Mouse (Mus musculus) hindbrain, postnatal 0 days (tissue): ENCODE data around the gene Adra1d. TPM values are rescaled to one million over a fixed set of nuclear protein-coding genes. Genes with fewer than 3 reads are reported as not detected.
A peak's percentile ranks its signal among the peaks of the same experiment; 100 is the strongest.

Experiments
- ATAC-seq: fragments of 200-750 bp; cut with Nextera tagmentation; 2 replicates; pipeline ENCODE4 v1.8.0; 2017; ENCODE audit warnings: mild to moderate bottlenecking, moderate TSS enrichment, moderate library complexity
- DNase-seq: peaks from one replicate; pipeline ENCODE4 v3.0.0-alpha.2; 2015; ENCODE audit warnings: low spot score
- H3K27ac ChIP-seq: fragments of 300-500 bp; sonication (generic); 2 replicates; pipeline ENCODE4 v1.5.1; 2014; ENCODE audit warnings: mild to moderate bottlenecking
- H3K27me3 ChIP-seq: fragments of 300-500 bp; sonication (generic); 2 replicates; pipeline ENCODE4 v1.6.1; 2014; ENCODE audit warnings: low read length, mixed read lengths; ENCODE audit not compliant: insufficient read depth
- H3K36me3 ChIP-seq: fragments of 300-500 bp; sonication (generic); 2 replicates; pipeline ENCODE4 v1.6.1; 2014; ENCODE audit warnings: low read length, mixed read lengths; ENCODE audit not compliant: insufficient read depth
- H3K4me1 ChIP-seq: fragments of 300-500 bp; sonication (generic); 2 replicates; pipeline ENCODE4 v1.6.1; 2014; ENCODE audit warnings: antibody characterized with exemption, low read length, mixed read lengths; ENCODE audit not compliant: insufficient read depth
- H3K4me2 ChIP-seq: fragments of 300-500 bp; sonication (generic); 2 replicates; pipeline ENCODE4 v1.6.1; 2014; ENCODE audit warnings: low read depth, mild to moderate bottlenecking, low read length, moderate library complexity, mixed read lengths
- H3K4me3 ChIP-seq: fragments of 300-500 bp; sonication (generic); 2 replicates; pipeline ENCODE4 v1.5.1; 2014; ENCODE audit warnings: low read length
- H3K9ac ChIP-seq: fragments of 300-500 bp; sonication (generic); replicated peaks from 2 replicates; pipeline ENCODE4 v1.6.1; 2014; ENCODE audit warnings: mild to moderate bottlenecking, low read length, moderate library complexity, mixed read lengths
- H3K9me3 ChIP-seq: fragments of 300-500 bp; sonication (generic); 2 replicates; pipeline ENCODE4 v1.6.1; 2016; ENCODE audit warnings: low read length, mixed read lengths
- CTCF ChIP-seq: IDR thresholded peaks from 2 replicates; pipeline ENCODE4 v1.5.1; 2016; ENCODE audit warnings: antibody characterized with exemption, control low read depth, low read depth
- WGBS: fragments of 180-500 bp; shearing (Covaris S2); extraction: QIAGEN DNeasy Blood & Tissue Kit; methylation state at CpG from one replicate; pipeline ENCODE4 v1.1.7; 2014; 5-methylcytosine and 5-hydroxymethylcytosine counted together
- polyA plus RNA-seq: library from polyadenylated mRNA; unstranded; fragments of >200 nt; fragmentation: Nextera tagmentation; extraction: Ambion mirVana; gene quantifications from 2 replicates; pipeline ENCODE4 v1.2.1, GENCODE M21; 2015
- total RNA-seq: library from RNA; depleted of rRNA; stranded (reverse); fragments of >200 nt; gene quantifications from 2 replicates; pipeline ENCODE4 v1.2.3, GENCODE M21; 2014

Adra1d gene
- total and polyA plus RNA-seq, 2 experiments from 2014 or later: 0.84 to 5.1 TPM

DNA sequence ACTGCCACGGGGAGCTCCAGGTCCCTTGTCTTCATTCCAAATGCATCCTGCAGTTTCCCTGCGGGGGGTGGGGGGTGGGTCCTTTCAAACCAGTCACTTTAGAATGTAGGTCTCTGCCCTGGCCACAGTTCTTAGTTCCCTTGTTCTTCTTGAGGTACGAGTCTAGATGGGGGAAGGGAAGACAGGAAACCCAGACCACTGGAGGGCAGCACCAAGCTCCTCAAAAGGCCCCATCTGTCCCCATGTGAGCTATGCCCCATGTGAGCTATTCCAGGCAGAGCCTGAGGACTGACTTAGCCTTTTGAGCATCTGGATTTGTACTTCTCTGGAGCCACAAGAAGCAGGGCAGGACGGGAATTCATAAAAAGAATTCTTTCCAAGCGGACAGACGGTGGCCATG lies 19.6 kb downstream of the Adra1d start:
- Histone ChIP-seq H3K4me2 (no peak overlapping the region), H3K9ac (no peak overlapping the region), H3K4me3 (no peak overlapping the region), H3K9me3 (no peaks in the 10 kb centered on the region), H3K4me1 (peaks cover 4% of the 10 kb centered on the region), H3K27ac (no peak overlapping the region), H3K27me3 (peaks cover 5% of the 10 kb centered on the region), H3K36me3 (no peaks in the 10 kb centered on the region)
- peak; percentile 43 for DNase-seq
- 0 out of 2 replicates have a peak, but pooled peaks have one; percentile 31 for ATAC-seq
- 35% methylated on average over 6 of the region's 6 CpGs for WGBS
- TF ChIP-seq CTCF: peak; percentile 48

- Histone ChIP-seq H3K27ac (peak overlapping the region; percentile 3; the same call in 1 of the 2 replicates), H3K4me3 (no peak overlapping the region), H3K9me3 (no peaks in the 10 kb centered on the region), H3K36me3 (no peaks in the 10 kb centered on the region), H3K9ac (no peak overlapping the region), H3K4me1 (peaks cover 4% of the 10 kb centered on the region), H3K27me3 (no peaks in the 10 kb centered on the region), H3K4me2 (no peak overlapping the region)
- ATAC-seq (peak; percentile 63), DNase-seq (peak; percentile 75)
- TF ChIP-seq CTCF: no peak
- WGBS: 66% methylated on average over 4 of the region's 4 CpGs
These were observed 20.4 kb downstream of the Adra1d start for GRCm38 (mm10) chr2:131541686-131542085.

DNA sequence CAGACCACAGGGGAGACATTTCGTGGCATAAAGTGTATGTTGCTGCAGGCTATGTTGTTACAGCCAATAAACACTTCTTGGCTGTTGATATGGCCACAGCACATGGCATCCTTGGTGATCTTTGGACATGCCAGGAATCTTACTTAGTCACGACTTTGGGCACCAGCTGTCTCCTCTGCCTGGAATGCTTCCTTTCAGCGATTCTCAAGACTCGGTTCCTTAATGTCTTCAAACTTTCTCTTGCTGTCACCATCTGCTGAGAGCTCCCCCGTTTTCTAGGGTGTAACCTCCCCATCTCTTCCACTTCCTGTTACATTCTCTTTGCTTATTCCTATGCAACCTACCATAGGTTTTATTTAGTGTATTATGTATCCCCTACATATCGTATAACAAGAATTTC lies 22.3 kb downstream of the Adra1d start:
- Histone ChIP-seq H3K36me3 (no peaks in the 10 kb centered on the region), H3K4me3 (no peak overlapping the region), H3K4me1 (peaks cover 4% of the 10 kb centered on the region; the same call in 1 of the 2 replicates), H3K27me3 (no peaks in the 10 kb centered on the region), H3K27ac (no peak overlapping the region), H3K9me3 (no peaks in the 10 kb centered on the region), H3K4me2 (no peak overlapping the region), H3K9ac (no peak overlapping the region)
- no peak for DNase-seq
- TF ChIP-seq CTCF: no peak
- no peak for ATAC-seq
- WGBS: 73% methylated on average over 6 of the region's 6 CpGs

- Histone ChIP-seq H3K27ac (no peak overlapping the region), H3K9me3 (no peaks in the 10 kb centered on the region), H3K9ac (no peak overlapping the region), H3K4me1 (peaks cover 4% of the 10 kb centered on the region; the same call in 1 of the 2 replicates), H3K4me3 (no peak overlapping the region), H3K27me3 (no peaks in the 10 kb centered on the region), H3K36me3 (no peaks in the 10 kb centered on the region), H3K4me2 (no peak overlapping the region)
- no peak for TF ChIP-seq CTCF
- peak; percentile 50 for DNase-seq
- peak; percentile 29; the same call in 1 of the 2 replicates for ATAC-seq
- 52% methylated on average over 7 of the region's 7 CpGs for WGBS
These were observed 23.7 kb downstream of the Adra1d start for GRCm38 (mm10) chr2:131538341-131538740.

DNA sequence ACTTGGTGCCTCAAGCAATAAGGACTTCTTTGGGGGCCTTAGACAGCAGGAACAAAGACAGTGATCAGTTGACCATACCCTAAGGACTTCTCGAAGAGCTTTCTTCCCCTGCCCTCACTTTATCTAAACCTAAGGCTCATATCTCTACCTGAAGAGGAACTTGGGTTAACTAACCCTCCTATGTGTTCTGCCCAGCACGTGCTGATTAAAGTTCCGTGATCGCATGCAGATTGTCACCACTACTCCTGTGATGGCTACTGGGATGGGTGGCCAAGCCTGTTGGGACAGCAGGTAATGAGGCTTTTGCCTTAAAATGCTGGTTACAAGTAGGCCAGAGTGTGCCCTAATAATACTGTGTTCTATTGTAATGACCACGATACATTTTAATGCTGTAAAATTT lies 26.9 kb downstream of the Adra1d start:
- Histone ChIP-seq H3K4me1 (no peaks in the 10 kb centered on the region), H3K27ac (no peak overlapping the region), H3K4me2 (no peak overlapping the region), H3K9ac (no peak overlapping the region), H3K4me3 (no peak overlapping the region), H3K36me3 (no peaks in the 10 kb centered on the region), H3K27me3 (no peaks in the 10 kb centered on the region), H3K9me3 (no peaks in the 10 kb centered on the region)
- ATAC-seq (no peak), DNase-seq (no peak)
- 92% methylated on average over 5 of the region's 5 CpGs for whole genome bisulfite sequencing
- no peak for TF ChIP-seq CTCF

- Histone ChIP-seq H3K4me2 (no peak overlapping the region), H3K27me3 (no peaks in the 10 kb centered on the region), H3K9ac (no peak overlapping the region), H3K4me3 (no peak overlapping the region), H3K36me3 (no peaks in the 10 kb centered on the region), H3K9me3 (no peaks in the 10 kb centered on the region), H3K27ac (no peak overlapping the region), H3K4me1 (no peaks in the 10 kb centered on the region)
- ATAC-seq (no peak), DNase-seq (no peak)
- no peak for TF ChIP-seq CTCF
- 87% methylated on average over 7 of the region's 7 CpGs for WGBS
These were observed 30.8 kb downstream of the Adra1d start for GRCm38 (mm10) chr2:131531271-131531670.

GRCm38 (mm10) chr2:131530623-131531008 lies 31.5 kb downstream of the Adra1d start:
- ATAC-seq (peak; percentile 65; the same call in 1 of the 2 replicates), DNase-seq (peak; percentile 70)
- peak; percentile 78 for TF ChIP-seq CTCF
- Histone ChIP-seq H3K4me3 (no peak overlapping the region), H3K4me1 (no peaks in the 10 kb centered on the region), H3K9me3 (no peaks in the 10 kb centered on the region), H3K4me2 (no peak overlapping the region), H3K27ac (no peak overlapping the region), H3K9ac (no peak overlapping the region), H3K27me3 (no peaks in the 10 kb centered on the region), H3K36me3 (no peaks in the 10 kb centered on the region)
- WGBS: 20% methylated on average over 9 of the region's 9 CpGs
